Comparison of ENCODE assay signal across 8 mouse cellular contexts in the genomic region with DNA sequence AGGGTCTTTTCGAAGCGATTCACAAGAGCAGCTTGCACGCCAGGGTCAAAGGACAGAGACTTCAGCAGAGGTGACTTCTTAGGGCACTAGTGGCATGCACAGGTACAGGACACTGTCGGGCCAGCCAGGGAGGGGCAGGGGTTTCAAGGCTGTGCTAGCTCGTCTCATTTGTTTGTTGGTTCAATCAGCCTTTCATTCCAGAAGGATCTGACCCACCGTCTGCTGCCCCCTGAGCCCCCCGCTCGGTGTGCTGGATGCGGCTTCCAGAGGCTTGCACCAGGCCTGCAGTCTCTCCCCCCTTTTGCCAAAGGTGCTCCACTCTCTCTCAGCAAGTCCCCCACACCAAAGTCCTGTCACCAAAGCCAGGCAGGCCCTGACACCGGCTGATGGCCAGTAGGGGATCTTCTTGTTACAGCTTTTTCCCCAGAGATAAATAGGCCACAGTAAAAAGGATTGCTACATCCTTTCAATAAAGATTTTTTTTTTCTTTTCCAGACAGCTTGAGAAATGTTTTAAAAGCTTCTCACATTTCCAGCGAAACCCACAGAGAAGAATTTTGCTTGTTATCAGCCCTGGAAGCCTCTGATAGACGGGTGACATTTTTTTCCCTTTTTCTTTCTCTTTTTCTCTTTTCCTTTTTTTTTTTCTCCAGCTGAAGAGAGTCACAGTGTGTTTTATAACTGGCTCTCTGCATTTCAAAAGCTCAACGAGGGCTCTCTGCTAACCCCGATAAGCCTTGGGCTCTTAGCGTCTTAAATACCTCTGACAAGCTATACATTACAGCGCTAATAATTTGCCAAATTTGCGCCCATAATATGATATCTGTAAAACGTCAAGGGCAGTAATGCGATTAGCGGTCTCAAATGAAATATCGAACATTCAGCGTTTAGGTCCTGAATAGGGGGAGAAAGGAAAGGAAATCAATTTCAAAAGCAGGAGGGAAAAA.
A peak's percentile ranks its signal among the peaks of the same experiment; 100 is the strongest.
DNase-seq lines count a peak whose midpoint lies in the region; ATAC-seq lines count a peak whose summit lies in the region.

No protein-coding gene starts in this region.

- WGBS in kidney, embryonic 15.5 days = 27% methylated on average over 22 of the region's 22 CpGs
- 28% methylated on average over 22 of the region's 22 CpGs for WGBS in embryonic facial prominence, embryonic 11.5 days
- WGBS in hindbrain, embryonic 13.5 days = 29% methylated on average over 22 of the region's 22 CpGs
- 26% methylated on average over 22 of the region's 22 CpGs for WGBS in midbrain, embryonic 13.5 days

- H3K27me3 ChIP-seq in kidney, embryonic 15.5 days = peaks cover 49% of the 10 kb centered on the region
- no peaks in the 10 kb centered on the region for H3K27me3 ChIP-seq in embryonic facial prominence, embryonic 11.5 days (ENCODE audit: control insufficient read depth, insufficient read depth, low read length)
- peaks cover 94% of the 10 kb centered on the region for H3K27me3 ChIP-seq in hindbrain, embryonic 13.5 days
- H3K27me3 ChIP-seq in midbrain, embryonic 13.5 days = peaks cover 82% of the 10 kb centered on the region

- no peaks in the 10 kb centered on the region for H3K9me3 ChIP-seq in kidney, embryonic 15.5 days (replicated peaks)
- H3K9me3 ChIP-seq in embryonic facial prominence, embryonic 11.5 days (replicated peaks; ENCODE audit: control insufficient read depth, low read length) = no peaks in the 10 kb centered on the region
- H3K9me3 ChIP-seq in hindbrain, embryonic 13.5 days = no peaks in the 10 kb centered on the region
- no peaks in the 10 kb centered on the region for H3K9me3 ChIP-seq in midbrain, embryonic 13.5 days

- no peak overlapping the region for H3K27ac ChIP-seq in kidney, embryonic 15.5 days
- no peak overlapping the region; the same call in 1 of the 2 replicates for H3K27ac ChIP-seq in embryonic facial prominence, embryonic 11.5 days (replicated peaks; ENCODE audit: low read depth, low read length)
- H3K27ac ChIP-seq in hindbrain, embryonic 13.5 days = peak overlapping the region; percentile 69; the same call in 1 of the 2 replicates
- H3K27ac ChIP-seq in midbrain, embryonic 13.5 days = peak overlapping the region; percentile 73

- H3K4me2 ChIP-seq in kidney, embryonic 15.5 days = peak overlapping the region; percentile 55
- H3K4me2 ChIP-seq in embryonic facial prominence, embryonic 11.5 days (ENCODE audit: low read depth, low read length) = no peak overlapping the region
- H3K4me2 ChIP-seq in hindbrain, embryonic 13.5 days = peak overlapping the region; percentile 27
- H3K4me2 ChIP-seq in midbrain, embryonic 13.5 days (replicated peaks) = peak overlapping the region; percentile 40; the same call in 1 of the 2 replicates

- no peak for DNase-seq in kidney, postnatal 10 days
- DNase-seq in embryonic facial prominence, embryonic 11.5 days (ENCODE audit: low spot score) = peak; percentile 26
- no peak for DNase-seq in testis, postnatal 14 days (ENCODE audit: low spot score)
- DNase-seq in kidney, adult 8-10 months = no peak

- H3K9ac ChIP-seq in kidney, embryonic 15.5 days = no peak overlapping the region
- no peak overlapping the region for H3K9ac ChIP-seq in embryonic facial prominence, embryonic 11.5 days (replicated peaks; ENCODE audit: low read length)
- no peak overlapping the region; the same call in 1 of the 2 replicates for H3K9ac ChIP-seq in hindbrain, embryonic 13.5 days
- H3K9ac ChIP-seq in midbrain, embryonic 13.5 days (replicated peaks) = no peak overlapping the region

- 0 out of 2 replicates have a peak overlapping the region, but pooled peaks have one; percentile 14 for H3K4me3 ChIP-seq in kidney, embryonic 15.5 days (replicated peaks)
- no peak overlapping the region; the same call in 1 of the 2 replicates for H3K4me3 ChIP-seq in embryonic facial prominence, embryonic 11.5 days (ENCODE audit: low read depth, low read length)
- H3K4me3 ChIP-seq in hindbrain, embryonic 13.5 days = no peak overlapping the region
- no peak overlapping the region for H3K4me3 ChIP-seq in midbrain, embryonic 13.5 days (replicated peaks)

- H3K36me3 ChIP-seq in kidney, embryonic 15.5 days = no peaks in the 10 kb centered on the region
- no peaks in the 10 kb centered on the region for H3K36me3 ChIP-seq in embryonic facial prominence, embryonic 11.5 days (replicated peaks; ENCODE audit: control insufficient read depth, insufficient read depth, low read depth, low read length)
- no peaks in the 10 kb centered on the region for H3K36me3 ChIP-seq in hindbrain, embryonic 13.5 days
- H3K36me3 ChIP-seq in midbrain, embryonic 13.5 days = no peaks in the 10 kb centered on the region

- peaks cover 15% of the 10 kb centered on the region for H3K4me1 ChIP-seq in kidney, embryonic 15.5 days
- H3K4me1 ChIP-seq in embryonic facial prominence, embryonic 11.5 days (ENCODE audit: control insufficient read depth, insufficient read depth, low read length) = peaks cover 6% of the 10 kb centered on the region
- peaks cover 35% of the 10 kb centered on the region for H3K4me1 ChIP-seq in hindbrain, embryonic 13.5 days (replicated peaks)
- peaks cover 35% of the 10 kb centered on the region for H3K4me1 ChIP-seq in midbrain, embryonic 13.5 days (replicated peaks)

- ATAC-seq in kidney, embryonic 15.5 days (replicated peaks; ENCODE audit: low FRiP score) = no peak
- ATAC-seq in embryonic facial prominence, embryonic 11.5 days (replicated peaks; ENCODE audit: insufficient number of reproducible peaks, low FRiP score, low TSS enrichment, low read depth) = no peak
- ATAC-seq in hindbrain, embryonic 13.5 days (ENCODE audit: low FRiP score) = no peak
- peak; percentile 25 for ATAC-seq in midbrain, embryonic 13.5 days
- no peak for ATAC-seq in granulocyte monocyte progenitor cell, adult 5-6 weeks (replicated peaks; ENCODE audit: poor library complexity, severe bottlenecking)

Comparison
In these comparisons a context has a peak if more than half of its experiments do, and no peak if none do; other contexts are left out.
1. H3K27ac ChIP-seq: peak in hindbrain, embryonic 13.5 days (single experiment) and midbrain, embryonic 13.5 days (single experiment); none in kidney, embryonic 15.5 days (single experiment) and embryonic facial prominence, embryonic 11.5 days (single experiment).